Mouse (Mus musculus) brain, embryonic 14.5 days (tissue): ENCODE results near the gene Galntl6. TPM values are rescaled to one million over a fixed set of nuclear protein-coding genes. Genes with fewer than 3 reads are reported as not detected.

Source experiments
- DNase-seq: peaks from one replicate; pipeline ENCODE4 v3.0.0-alpha.2; 2011; ENCODE audit warnings: low read depth
- CTCF ChIP-seq: fragments of 200-500 bp; IDR thresholded peaks from 2 replicates; pipeline ENCODE4 v1.5.1; 2012; ENCODE audit warnings: inconsistent platforms, mild to moderate bottlenecking, moderate library complexity, borderline replicate concordance; ENCODE audit not compliant: insufficient read depth, insufficient read length; ENCODE audit errors: extremely low read depth
- POLR2A ChIP-seq: fragments of 200-500 bp; IDR thresholded peaks from 2 replicates; pipeline ENCODE4 v1.6.1; 2012; ENCODE audit warnings: mild to moderate bottlenecking, inconsistent platforms, borderline replicate concordance; ENCODE audit not compliant: poor library complexity, insufficient read depth, insufficient read length, severe bottlenecking; ENCODE audit errors: extremely low read depth
- polyA plus RNA-seq: library from polyadenylated mRNA; depleted of rRNA; stranded (reverse); fragments of >200 nt; gene quantifications from 2 replicates; pipeline ENCODE4 v1.2.3, GENCODE M21; 2012

Gene Galntl6
- polyA plus RNA-seq, 1 experiment, result 9.0 TPM

DNA sequence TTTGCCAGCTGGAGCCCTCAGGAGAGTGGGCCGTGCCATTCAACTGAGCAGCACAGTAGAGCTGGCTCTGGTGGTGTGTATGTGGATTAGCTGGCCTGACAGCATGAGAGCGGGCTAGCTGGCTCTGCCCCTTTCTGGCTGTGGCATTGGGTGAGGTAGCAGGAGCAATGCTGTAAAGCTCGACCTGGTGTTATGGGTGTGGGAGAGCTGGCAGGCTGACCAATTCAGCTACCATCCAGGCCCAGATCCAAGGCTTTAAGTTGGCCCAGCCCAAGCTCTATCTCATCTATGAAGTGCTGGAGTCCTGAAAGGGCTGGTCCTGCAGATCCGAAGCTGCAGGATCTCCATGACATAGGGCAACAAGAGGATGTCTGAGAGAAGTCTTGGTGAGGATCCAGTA is 886.9 kb downstream of the Galntl6 start:
- DNase-seq, result no peak
- no peak for TF ChIP-seq CTCF
- no peak for TF ChIP-seq POLR2A

DNA sequence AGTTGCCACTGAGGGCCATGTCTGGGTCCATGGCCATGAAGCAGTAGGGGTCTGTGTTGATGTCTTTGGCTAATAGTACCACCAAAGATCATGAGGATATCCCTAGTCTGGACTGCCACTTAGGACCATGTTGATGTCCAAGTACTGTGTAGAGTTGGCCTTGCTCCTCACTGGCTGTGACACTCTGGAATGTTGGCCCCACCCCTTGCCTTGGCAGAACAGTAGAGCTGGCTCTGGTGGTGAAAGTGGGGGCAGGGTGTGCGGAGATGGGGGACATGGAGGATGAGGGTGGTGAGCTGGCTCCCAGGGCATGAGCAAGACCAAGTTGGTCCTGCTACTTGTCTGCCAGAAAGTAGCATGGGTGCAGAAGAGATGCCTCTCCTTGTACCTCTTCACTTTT is 887.3 kb downstream of the Galntl6 start:
- DNase-seq, result no peak
- no peak for TF ChIP-seq CTCF
- TF ChIP-seq POLR2A, result no peak

GRCm38 (mm10) chr8:58023426-58024176 is 888.8 kb downstream of the Galntl6 start:
- no peak for DNase-seq
- TF ChIP-seq POLR2A (no peak), CTCF (no peak)

GRCm38 (mm10) chr8:57989428-57990171 is 922.8 kb downstream of the Galntl6 start:
- peak; percentile 84 for DNase-seq

DNA sequence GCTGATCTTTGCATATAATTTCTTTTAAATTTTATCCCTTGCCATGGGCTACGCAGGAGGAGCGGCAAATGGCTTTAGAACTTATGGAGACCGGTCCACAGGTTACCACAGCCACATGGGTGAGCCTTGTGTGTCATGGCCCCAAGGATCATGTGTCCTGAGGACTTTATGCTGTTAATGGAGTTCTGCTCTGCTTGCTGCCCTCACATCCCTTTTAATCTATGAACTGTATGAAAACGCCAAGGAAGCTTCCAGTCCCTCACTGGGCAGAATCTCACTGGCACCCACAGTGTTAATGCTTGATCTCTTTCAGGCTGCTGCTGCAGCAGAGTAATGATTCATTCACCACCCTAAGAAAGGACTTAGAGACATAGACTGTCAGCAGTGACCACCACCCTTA is 935.1 kb downstream of the Galntl6 start:
- TF ChIP-seq CTCF, result no peak
- no peak for TF ChIP-seq POLR2A
- DNase-seq, result peak; percentile 31

More at GRCm38 (mm10) chr8:57989428-57990171, 922.8 kb downstream of the Galntl6 start:
- TF ChIP-seq POLR2A (no peak), CTCF (no peak)

GRCm38 (mm10) chr8:57974093-57974492 is 938.3 kb downstream of the Galntl6 start:
- peak; percentile 73 for DNase-seq
- TF ChIP-seq POLR2A (no peak), CTCF (no peak)

GRCm38 (mm10) chr8:57972832-57973231 is 939.6 kb downstream of the Galntl6 start:
- peak; percentile 63 for DNase-seq
- TF ChIP-seq CTCF (no peak), POLR2A (no peak)

- peak; percentile 60 for DNase-seq
- TF ChIP-seq CTCF, result peak; percentile 67
- TF ChIP-seq POLR2A, result no peak
Measured at GRCm38 (mm10) chr8:57966676-57967075, 945.8 kb downstream of the Galntl6 start.

DNA sequence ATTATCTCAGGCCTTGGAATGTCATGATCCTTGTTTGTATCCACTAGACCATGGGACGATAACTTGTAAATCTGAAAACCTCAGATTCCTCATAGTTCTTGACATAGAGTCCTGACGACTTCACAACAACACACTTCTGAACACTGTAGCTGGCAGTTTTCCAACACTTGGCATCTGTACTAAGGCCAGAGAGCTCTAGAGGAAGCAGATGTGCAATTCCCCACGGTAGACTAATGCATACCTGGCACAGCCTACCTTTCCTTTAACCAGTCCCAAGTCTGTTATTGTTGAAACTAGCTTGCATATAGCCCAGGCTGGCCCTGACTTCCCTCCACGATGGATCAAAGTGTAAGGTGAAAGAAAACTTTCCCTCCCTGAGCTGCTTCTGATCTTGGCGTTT is 946.9 kb downstream of the Galntl6 start:
- DNase-seq, result no peak
- TF ChIP-seq POLR2A (no peak), CTCF (no peak)

DNA sequence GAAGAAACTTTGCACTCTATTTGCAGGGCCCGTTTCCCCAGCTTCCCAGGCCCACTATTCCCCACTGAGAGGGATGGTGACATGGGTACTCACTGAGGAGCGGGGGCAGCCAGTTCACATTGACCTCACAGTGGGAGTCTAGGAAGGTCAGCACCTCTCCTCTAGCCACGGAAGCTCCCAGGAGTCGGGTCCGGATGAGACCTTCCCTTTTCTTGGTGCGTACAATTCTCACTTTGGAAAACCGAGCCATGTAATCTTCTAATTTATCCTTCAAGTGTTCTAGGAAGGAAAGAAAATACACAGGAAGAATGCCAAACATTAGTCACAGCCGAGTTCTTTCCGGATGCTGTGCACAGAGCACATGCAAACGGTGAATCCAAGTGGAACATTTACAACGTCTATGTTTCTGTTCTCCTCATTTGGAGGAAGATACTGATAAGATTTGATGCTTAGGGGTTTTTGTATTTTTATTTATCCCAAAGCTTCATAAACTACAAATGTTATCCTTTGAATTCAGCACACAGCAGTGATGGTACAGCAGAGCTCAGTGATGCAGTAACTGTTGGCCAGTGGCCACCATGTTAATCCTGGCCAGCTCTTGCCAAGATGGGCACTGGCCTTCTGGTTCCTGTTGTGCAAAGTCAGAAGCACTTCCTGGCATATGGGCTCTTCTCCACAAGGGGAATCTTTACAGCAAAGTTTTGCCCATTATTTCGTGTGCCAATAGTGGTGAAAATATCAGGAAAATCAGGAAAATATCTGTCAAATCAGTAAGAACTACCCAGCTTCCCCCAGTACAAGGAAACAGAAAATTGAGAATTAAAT is 949.9 kb downstream of the Galntl6 start:
- TF ChIP-seq CTCF (no peak), POLR2A (no peak)
- DNase-seq, result peak; percentile 87

- TF ChIP-seq POLR2A, result no peak
- TF ChIP-seq CTCF, result no peak
- no peak for DNase-seq
Measured at GRCm38 (mm10) chr8:57959136-57959535, 953.3 kb downstream of the Galntl6 start.
